Mouse (Mus musculus) left cerebral cortex, postnatal 14 days (tissue): ENCODE results near the gene Olfr750. TPM values are rescaled to one million over a fixed set of nuclear protein-coding genes. Genes with fewer than 3 reads are reported as not detected.

Experiments used
- DNase-seq, 2 experiments: peaks; one replicate each; pipeline ENCODE4 v3.0.0; 2021 to 2022; ENCODE audit warnings: low spot score in 2 of 2, mixed read lengths in 1 of 2
- intact Hi-C: fragments of 180-260 bp; cut with DNase I; formaldehyde crosslinking; loops from one replicate; pipeline ENCODE4 v1.15.1; 2025
- total RNA-seq, 2 experiments: library from RNA; stranded (reverse); gene quantifications; 2 replicates each; pipeline ENCODE4 v1.2.3; 2021

The Olfr750 gene
- total RNA-seq, 2 experiments from 2014 or later: not detected

- no peak for DNase-seq
- intact Hi-C loops: loop anchor here (1.0 kb wide), 2 partner anchors 25 to 282 kb away; partner anchors contain the start of genes Ccnb1ip1 and Parp2
Observed at GRCm38 (mm10) chr14:51089674-51090076, 15.4 kb upstream of the Olfr750 start.

- peak; percentile 98 to 99 for DNase-seq
- intact Hi-C loops: loop anchor here (1.0 kb wide), 2 partner anchors 25 to 282 kb away; partner anchors contain the start of genes Ccnb1ip1 and Parp2
Observed at GRCm38 (mm10) chr14:51088970-51089673, 14.9 kb upstream of the Olfr750 start.

- intact Hi-C loops: no loop called here
- DNase-seq: peak; percentile 82 to 91
Observed at GRCm38 (mm10) chr14:51088166-51088969, 14.1 kb upstream of the Olfr750 start.

- intact Hi-C loops: no loop called here
- no peak for DNase-seq
Observed at GRCm38 (mm10) chr14:51087762-51088161, 13.5 kb upstream of the Olfr750 start.

- intact Hi-C loops: no loop called here
- no peak for DNase-seq
Observed at GRCm38 (mm10) chr14:51085911-51086310, 11.7 kb upstream of the Olfr750 start.

- DNase-seq: no peak
- intact Hi-C loops: no loop called here
Observed at GRCm38 (mm10) chr14:51085086-51085485, 10.9 kb upstream of the Olfr750 start.

GRCm38 (mm10) chr14:51083805-51084204, 9.6 kb upstream of the Olfr750 start:
- intact Hi-C loops: no loop called here
- no peak for DNase-seq

GRCm38 (mm10) chr14:51082599-51083581, 8.7 kb upstream of the Olfr750 start:
- intact Hi-C loops: no loop called here
- peak in 1 of 2 experiments; percentile 71 for DNase-seq

- intact Hi-C loops: no loop called here
- DNase-seq: no peak
Observed at GRCm38 (mm10) chr14:51081035-51081434, 6.8 kb upstream of the Olfr750 start.

- DNase-seq: no peak
- intact Hi-C loops: no loop called here
Observed at GRCm38 (mm10) chr14:51079180-51079579, 4.9 kb upstream of the Olfr750 start.

GRCm38 (mm10) chr14:51069617-51070016, 4.6 kb downstream of the Olfr750 start:
- no peak for DNase-seq
- intact Hi-C loops: no loop called here

GRCm38 (mm10) chr14:51068956-51069355, 5.3 kb downstream of the Olfr750 start:
- DNase-seq: no peak
- intact Hi-C loops: no loop called here

GRCm38 (mm10) chr14:51060761-51061160, 13.5 kb downstream of the Olfr750 start:
- DNase-seq: no peak
- intact Hi-C loops: no loop called here

GRCm38 (mm10) chr14:51057401-51057831, 16.8 kb downstream of the Olfr750 start, which contains the start of gene Rnase12:
Rnase12 (minus strand) TSS chr14:51057661.
- no peak for DNase-seq
- intact Hi-C loops: no loop called here

- intact Hi-C loops: no loop called here
- DNase-seq: no peak
Observed at GRCm38 (mm10) chr14:51054243-51055237, 19.7 kb downstream of the Olfr750 start.

GRCm38 (mm10) chr14:51053176-51053575, 21.1 kb downstream of the Olfr750 start:
- DNase-seq: no peak
- intact Hi-C loops: no loop called here

- intact Hi-C loops: no loop called here
Observed at GRCm38 (mm10) chr14:51051941-51052340, 22.3 kb downstream of the Olfr750 start.

GRCm38 (mm10) chr14:51050063-51050462, 24.2 kb downstream of the Olfr750 start, which contains the start of gene Rnase11:
Rnase11 (minus strand) TSS chr14:51050163.
- intact Hi-C loops: no loop called here
- no peak for DNase-seq

More at GRCm38 (mm10) chr14:51051941-51052340, 22.3 kb downstream of the Olfr750 start:
- DNase-seq: no peak
